Mouse (Mus musculus): Measurements from ENCODE around the gene Sirt7. TPM values are rescaled to one million over a fixed set of nuclear protein-coding genes. Genes with fewer than 3 reads are reported as not detected.

The Sirt7 gene
- polyA plus RNA-seq, 1 experiment from 2014 or later: 73.1 TPM

GRCm38 (mm10) chr11:120654741-120655140 lies 29.7 kb upstream of the Sirt7 start:
- Histone ChIP-seq H3K4me1 (replicated peaks; ENCODE audit: control insufficient read depth, insufficient read depth, low read length) (0 out of 2 replicates have a peak, but pooled peaks cover under 1% of the 10 kb centered on the region), H3K4me2 (replicated peaks; ENCODE audit: low read depth) (no peak overlapping the region), H3K9me3 (ENCODE audit: control insufficient read depth) (no peaks in the 10 kb centered on the region), H3K9ac (ENCODE audit: low read depth, low read length) (no peak overlapping the region), H3K27ac (ENCODE audit: low read depth, low read length) (no peak overlapping the region), H3K27me3 (replicated peaks; ENCODE audit: control insufficient read depth, insufficient read depth, low read length) (peaks cover 38% of the 10 kb centered on the region), H3K4me3 (ENCODE audit: low read depth, low read length) (no peak overlapping the region), H3K36me3 (ENCODE audit: control insufficient read depth, insufficient read depth) (no peaks in the 10 kb centered on the region)
- no peak for ATAC-seq
- 68% methylated on average over 3 of the region's 3 CpGs for WGBS
- no peak for TF ChIP-seq CTCF (IDR thresholded peaks at IDR 0.05; ENCODE audit: low read depth)

GRCm38 (mm10) chr11:120651872-120652271 lies 26.8 kb upstream of the Sirt7 start:
- Histone ChIP-seq H3K27me3 (replicated peaks; ENCODE audit: control insufficient read depth, insufficient read depth, low read length) (peaks cover 16% of the 10 kb centered on the region; the same call in 1 of the 2 replicates), H3K9me3 (ENCODE audit: control insufficient read depth) (no peaks in the 10 kb centered on the region), H3K9ac (ENCODE audit: low read depth, low read length) (no peak overlapping the region), H3K27ac (ENCODE audit: low read depth, low read length) (no peak overlapping the region), H3K4me1 (replicated peaks; ENCODE audit: control insufficient read depth, insufficient read depth, low read length) (0 out of 2 replicates have a peak, but pooled peaks cover 5% of the 10 kb centered on the region), H3K36me3 (ENCODE audit: control insufficient read depth, insufficient read depth) (no peaks in the 10 kb centered on the region), H3K4me3 (ENCODE audit: low read depth, low read length) (no peak overlapping the region), H3K4me2 (replicated peaks; ENCODE audit: low read depth) (no peak overlapping the region)
- no peak for ATAC-seq
- TF ChIP-seq CTCF (IDR thresholded peaks at IDR 0.05; ENCODE audit: low read depth): peak; percentile 44
- WGBS: 72% methylated on average over 3 of the region's 3 CpGs

GRCm38 (mm10) chr11:120648001-120648476 lies 23.0 kb upstream of the Sirt7 start, which contains the start of gene Myadml2:
TSS of gene Myadml2 (minus strand) at chr11:120648158.
- H3K9ac ChIP-seq (ENCODE audit: low read depth, low read length): no peak within 1 kb of the TSS
- ATAC-seq: no peak

GRCm38 (mm10) chr11:120647047-120647830 lies 22.2 kb upstream of the Sirt7 start:
- TF ChIP-seq CTCF (IDR thresholded peaks at IDR 0.05; ENCODE audit: low read depth): no peak
- Histone ChIP-seq H3K27me3 (replicated peaks; ENCODE audit: control insufficient read depth, insufficient read depth, low read length) (0 out of 2 replicates have a peak, but pooled peaks cover 2% of the 10 kb centered on the region), H3K9me3 (ENCODE audit: control insufficient read depth) (no peaks in the 10 kb centered on the region), H3K27ac (ENCODE audit: low read depth, low read length) (no peak overlapping the region), H3K4me1 (replicated peaks; ENCODE audit: control insufficient read depth, insufficient read depth, low read length) (peaks cover 11% of the 10 kb centered on the region), H3K36me3 (ENCODE audit: control insufficient read depth, insufficient read depth) (no peaks in the 10 kb centered on the region), H3K4me2 (replicated peaks; ENCODE audit: low read depth) (no peak overlapping the region), H3K9ac (ENCODE audit: low read depth, low read length) (no peak overlapping the region), H3K4me3 (ENCODE audit: low read depth, low read length) (no peak overlapping the region)
- no peak for ATAC-seq
- 81% methylated on average over 35 of the region's 35 CpGs for whole genome bisulfite sequencing

More at GRCm38 (mm10) chr11:120648001-120648476, 23.0 kb upstream of the Sirt7 start, which contains the start of gene Myadml2:
- H3K4me3 ChIP-seq (ENCODE audit: low read depth, low read length): peak within 1 kb of the TSS; percentile 14; the same call in 1 of the 2 replicates
- H3K4me2 ChIP-seq (replicated peaks; ENCODE audit: low read depth): peak within 1 kb of the TSS; percentile 54
- no peak within 1 kb of the TSS for H3K27ac ChIP-seq (ENCODE audit: low read depth, low read length)
- H3K27me3 ChIP-seq (replicated peaks; ENCODE audit: control insufficient read depth, insufficient read depth, low read length): 0 out of 2 replicates have a peak, but pooled peaks cover 2% of the 10 kb centered on the region
- no peaks in the 10 kb centered on the region for H3K36me3 ChIP-seq (ENCODE audit: control insufficient read depth, insufficient read depth)
- H3K9me3 ChIP-seq (ENCODE audit: control insufficient read depth): no peaks in the 10 kb centered on the region
- WGBS: 7% methylated on average over 13 of the region's 13 CpGs
- TF ChIP-seq CTCF (IDR thresholded peaks at IDR 0.05; ENCODE audit: low read depth): no peak
- peaks cover 8% of the 10 kb centered on the region for H3K4me1 ChIP-seq (replicated peaks; ENCODE audit: control insufficient read depth, insufficient read depth, low read length)

- Histone ChIP-seq H3K4me2 (replicated peaks; ENCODE audit: low read depth) (peak within 1 kb of the TSS; percentile 92), H3K9ac (ENCODE audit: low read depth, low read length) (peak within 1 kb of the TSS; percentile 32; the same call in 1 of the 2 replicates), H3K4me3 (ENCODE audit: low read depth, low read length) (peak within 1 kb of the TSS; percentile 48), H3K27ac (ENCODE audit: low read depth, low read length) (no peak within 1 kb of the TSS), H3K4me1 (replicated peaks; ENCODE audit: control insufficient read depth, insufficient read depth, low read length) (peaks cover 11% of the 10 kb centered on the region), H3K27me3 (replicated peaks; ENCODE audit: control insufficient read depth, insufficient read depth, low read length) (0 out of 2 replicates have a peak, but pooled peaks cover 2% of the 10 kb centered on the region), H3K9me3 (ENCODE audit: control insufficient read depth) (no peaks in the 10 kb centered on the region), H3K36me3 (ENCODE audit: control insufficient read depth, insufficient read depth) (no peaks in the 10 kb centered on the region; the same call in 1 of the 2 replicates)
- no peak for TF ChIP-seq CTCF (IDR thresholded peaks at IDR 0.05; ENCODE audit: low read depth)
- ATAC-seq: peak; percentile 97
- under 1% methylated on average over 15 of the region's 15 CpGs for WGBS
Observed at GRCm38 (mm10) chr11:120643601-120643987, 18.6 kb upstream of the Sirt7 start, which contains the start of gene Pycr1. TSS of gene Pycr1 (minus strand) at chr11:120643769.

- 0 out of 2 replicates have a peak, but pooled peaks have one; percentile 12 for TF ChIP-seq CTCF (IDR thresholded peaks at IDR 0.05; ENCODE audit: low read depth)
- Histone ChIP-seq H3K4me3 (ENCODE audit: low read depth, low read length) (peak overlapping the region; percentile 48), H3K27ac (ENCODE audit: low read depth, low read length) (no peak overlapping the region), H3K4me2 (replicated peaks; ENCODE audit: low read depth) (peak overlapping the region; percentile 92), H3K9ac (ENCODE audit: low read depth, low read length) (peak overlapping the region; percentile 32; the same call in 1 of the 2 replicates), H3K36me3 (ENCODE audit: control insufficient read depth, insufficient read depth) (no peaks in the 10 kb centered on the region; the same call in 1 of the 2 replicates), H3K4me1 (replicated peaks; ENCODE audit: control insufficient read depth, insufficient read depth, low read length) (peaks cover 10% of the 10 kb centered on the region), H3K27me3 (replicated peaks; ENCODE audit: control insufficient read depth, insufficient read depth, low read length) (0 out of 2 replicates have a peak, but pooled peaks cover under 1% of the 10 kb centered on the region), H3K9me3 (ENCODE audit: control insufficient read depth) (no peaks in the 10 kb centered on the region)
- WGBS: under 1% methylated on average over 18 of the region's 18 CpGs
- ATAC-seq: peak; percentile 32; the same call in 1 of the 2 replicates
Observed at GRCm38 (mm10) chr11:120642939-120643600, 18.0 kb upstream of the Sirt7 start.

Measured in intestine, postnatal 0 days (tissue).